ENCODE assay signal across 19 mouse cellular contexts in genomic region chr2:90652993-90653392, GRCm38 (mm10). TPM values are rescaled to one million over a fixed set of nuclear protein-coding genes. Genes with fewer than 3 reads are reported as not detected.
A peak's percentile ranks its signal among the peaks of the same experiment; 100 is the strongest.
DNase-seq lines count a peak whose midpoint lies in the region; ATAC-seq and TF ChIP-seq lines count a peak whose summit lies in the region.
"Had no signal": no experiment of that assay in that cellular context is flagged by ENCODE, and none has a peak within 500 bp of the region (broad histone marks: within the 10 kb centered on the region; RNA-seq: fewer than 3 reads in every experiment).

No protein-coding gene starts in this region.

- H3K4me1 ChIP-seq in liver, postnatal 0 days (ENCODE audit: insufficient read depth) = no peaks in the 10 kb centered on the region
- no peaks in the 10 kb centered on the region for H3K4me1 ChIP-seq in liver, embryonic 11.5 days (replicated peaks; ENCODE audit: control insufficient read depth, insufficient read depth, low read length)
- H3K4me1 ChIP-seq: embryonic facial prominence, embryonic 10.5 days; forebrain, embryonic 10.5 days; hindbrain, embryonic 12.5 days; midbrain, embryonic 15.5 days had no signal

- H3K4me3 ChIP-seq in liver, postnatal 0 days (ENCODE audit: low read depth, low read length) = no peak overlapping the region
- H3K4me3 ChIP-seq in liver, embryonic 11.5 days (ENCODE audit: low read depth, low read length) = no peak overlapping the region
- H3K4me3 ChIP-seq: embryonic facial prominence, embryonic 10.5 days; forebrain, embryonic 10.5 days; hindbrain, embryonic 12.5 days; midbrain, embryonic 15.5 days had no signal

- H3K27me3 ChIP-seq in liver, postnatal 0 days (ENCODE audit: insufficient read depth, low read length) = no peaks in the 10 kb centered on the region
- no peaks in the 10 kb centered on the region for H3K27me3 ChIP-seq in liver, embryonic 11.5 days (replicated peaks; ENCODE audit: control insufficient read depth, insufficient read depth, low read length)
- H3K27me3 ChIP-seq: hindbrain, embryonic 12.5 days; midbrain, embryonic 15.5 days had no signal

- H3K9ac ChIP-seq in liver, postnatal 0 days (replicated peaks) = no peak overlapping the region
- no peak overlapping the region for H3K9ac ChIP-seq in liver, embryonic 11.5 days (ENCODE audit: low read depth, low read length)
- H3K9ac ChIP-seq: forebrain, postnatal 0 days; hindbrain, embryonic 12.5 days; lung, embryonic 14.5 days; midbrain, embryonic 15.5 days had no signal

- H3K4me2 ChIP-seq in liver, postnatal 0 days (ENCODE audit: low read depth, low read length) = no peak overlapping the region
- H3K4me2 ChIP-seq in liver, embryonic 11.5 days = no peak overlapping the region
- H3K4me2 ChIP-seq: hindbrain, embryonic 12.5 days; lung, embryonic 14.5 days; midbrain, embryonic 15.5 days had no signal

- DNase-seq in liver, postnatal 0 days = no peak
- DNase-seq in liver, embryonic 11.5 days (ENCODE audit: low spot score) = no peak
- DNase-seq in ZHBTc4 (ENCODE audit: low read depth, low spot score) = peak; percentile 19
- DNase-seq in gastrocnemius, postnatal 4 days (ENCODE audit: low spot score in 2 of 2) = no peak
- DNase-seq in embryo, embryonic 10.5 days (ENCODE audit: low spot score) = no peak
- DNase-seq in cerebellum, adult 11-12 months = no peak
- DNase-seq: adrenal gland, adult 8-10 months; cerebellum, adult 9-10 months; forebrain, postnatal 0 days; gastrocnemius, postnatal 14 days; kidney, adult 2 months; layer of hippocampus, adult 9-11 months; lung, embryonic 14.5 days had no signal

- no peak overlapping the region for H3K27ac ChIP-seq in liver, postnatal 0 days (ENCODE audit: low read depth)
- no peak overlapping the region for H3K27ac ChIP-seq in liver, embryonic 11.5 days (ENCODE audit: low read depth, low read length)
- H3K27ac ChIP-seq: embryonic facial prominence, embryonic 10.5 days; forebrain, embryonic 10.5 days; hindbrain, embryonic 12.5 days; kidney, postnatal 0 days; midbrain, embryonic 15.5 days had no signal

- no peaks in the 10 kb centered on the region for H3K36me3 ChIP-seq in liver, postnatal 0 days (replicated peaks; ENCODE audit: insufficient read depth, low read length)
- H3K36me3 ChIP-seq in liver, embryonic 11.5 days (ENCODE audit: control insufficient read depth, insufficient read depth, low read length) = no peaks in the 10 kb centered on the region
- H3K36me3 ChIP-seq: embryonic facial prominence, embryonic 10.5 days; forebrain, embryonic 10.5 days; hindbrain, embryonic 12.5 days; midbrain, embryonic 15.5 days had no signal

- ATAC-seq in liver, postnatal 0 days = 0 out of 2 replicates have a peak, but pooled peaks have one; percentile 27
- ATAC-seq in liver, embryonic 11.5 days (replicated peaks; ENCODE audit: low FRiP score) = no peak
- ATAC-seq in megakaryocyte progenitor cell, adult 5-6 weeks (replicated peaks; ENCODE audit: poor library complexity) = peak; percentile 37; the same call in 1 of the 2 replicates
- ATAC-seq: forebrain, postnatal 0 days; midbrain, embryonic 15.5 days had no signal

- no peak for TF ChIP-seq EP300 in liver, postnatal 0 days (IDR thresholded peaks at IDR 0.05; ENCODE audit: low read depth)

- TF ChIP-seq CTCF in liver, postnatal 0 days (IDR thresholded peaks at IDR 0.05; ENCODE audit: low read depth) = no peak

- no peaks in the 10 kb centered on the region for H3K9me3 ChIP-seq in liver, postnatal 0 days (ENCODE audit: low read length)
- H3K9me3 ChIP-seq in liver, embryonic 11.5 days (ENCODE audit: control insufficient read depth, low read length) = no peaks in the 10 kb centered on the region
- H3K9me3 ChIP-seq: embryonic facial prominence, embryonic 10.5 days; forebrain, embryonic 10.5 days; hindbrain, embryonic 12.5 days; midbrain, embryonic 15.5 days had no signal

- 61% methylated on average over 4 of the region's 4 CpGs for WGBS in liver, postnatal 0 days (ENCODE audit: insufficient replicate concordance)
- WGBS in liver, embryonic 11.5 days = 61% methylated on average over 4 of the region's 4 CpGs

RNA-seq across cellular contexts. Expression of gene Nup160, which starts 24.0 kb away (rescaled TPM):
- polyA plus RNA-seq in liver, postnatal 0 days (2015; fragmentation: Nextera tagmentation; extraction: Ambion mirVana) = 9.0 and 10.2 TPM in 2 replicates
- 83.8 and 88.0 TPM in 2 replicates for polyA plus RNA-seq in liver, embryonic 11.5 days (2014; fragmentation: Nextera tagmentation; extraction: Ambion mirVana)
- 79.3 and 81.3 TPM in 2 replicates for total RNA-seq in megakaryocyte progenitor cell, adult 5-6 weeks (2015)
- 50.9 and 61.7 TPM in 2 replicates for total RNA-seq in megakaryocyte progenitor cell, adult 5-6 weeks (2017)
- 10 to 100 TPM; 17.1 to 22.3 TPM for total RNA-seq in gastrocnemius, postnatal 4 days (2021)
